Mouse (Mus musculus): Measurements from ENCODE around the gene Sfr1.

Gene Sfr1

DNA sequence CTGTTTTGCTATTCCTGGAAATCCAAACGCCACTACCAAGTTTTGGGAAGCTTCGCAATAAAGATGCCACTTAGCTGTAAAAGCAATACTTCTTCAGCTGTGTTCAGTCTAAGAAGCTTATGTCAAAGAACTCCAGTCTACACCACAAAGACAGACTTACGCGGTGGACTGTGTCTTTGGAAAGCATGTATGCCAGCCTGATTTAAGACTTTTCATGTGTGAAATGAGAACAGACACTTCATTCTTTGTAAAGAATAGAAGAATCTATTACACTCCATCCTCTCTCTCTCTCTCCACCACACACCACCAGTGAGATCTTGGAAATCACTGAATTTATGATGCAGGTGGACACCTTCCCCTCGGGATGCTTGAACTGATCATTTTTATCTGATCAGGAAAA lies 18.9 kb downstream of the Sfr1 start:
- no peak for DNase-seq (ENCODE audit: extremely low spot score, low spot score)

DNA sequence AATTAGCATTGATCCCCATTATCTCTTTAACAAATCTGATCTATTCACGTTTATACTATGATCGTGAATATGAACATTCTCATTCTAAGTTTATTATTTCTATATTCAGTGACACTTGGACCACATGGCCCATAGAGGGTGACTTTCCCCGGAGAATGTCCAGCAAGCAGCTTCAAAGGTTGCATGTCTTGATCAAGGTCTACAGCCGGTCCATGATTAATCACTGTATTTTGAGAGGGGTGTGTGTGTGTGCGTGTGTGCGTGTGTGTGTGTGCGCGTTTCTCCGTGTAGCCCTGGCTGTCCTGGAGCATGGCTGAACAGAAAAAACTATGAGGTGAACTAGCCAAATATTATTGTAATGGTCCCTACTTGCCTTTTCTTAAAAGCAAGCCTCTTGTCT lies 21.0 kb downstream of the Sfr1 start:
- DNase-seq (ENCODE audit: extremely low spot score, low spot score): no peak

DNA sequence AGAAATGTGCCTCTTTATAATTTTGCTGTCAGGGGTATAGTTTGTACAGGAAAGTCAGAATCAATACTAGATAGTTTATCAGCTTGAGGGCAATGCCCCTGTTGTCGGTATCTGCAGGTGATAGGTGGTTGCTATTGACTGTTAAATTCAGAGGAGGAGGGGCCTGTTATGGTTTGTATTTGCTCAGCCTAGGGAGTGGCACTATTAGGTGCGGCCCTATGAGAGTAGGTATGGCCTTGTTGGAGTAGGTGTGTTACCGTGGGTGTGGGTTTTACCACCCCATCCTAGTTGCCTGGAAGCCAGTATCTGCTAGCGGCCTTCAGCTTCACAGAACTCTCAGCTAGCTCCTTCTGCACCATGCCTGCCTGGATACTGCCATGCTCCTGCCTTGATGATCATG lies 22.4 kb downstream of the Sfr1 start:
- DNase-seq (ENCODE audit: extremely low spot score, low spot score): no peak

DNA sequence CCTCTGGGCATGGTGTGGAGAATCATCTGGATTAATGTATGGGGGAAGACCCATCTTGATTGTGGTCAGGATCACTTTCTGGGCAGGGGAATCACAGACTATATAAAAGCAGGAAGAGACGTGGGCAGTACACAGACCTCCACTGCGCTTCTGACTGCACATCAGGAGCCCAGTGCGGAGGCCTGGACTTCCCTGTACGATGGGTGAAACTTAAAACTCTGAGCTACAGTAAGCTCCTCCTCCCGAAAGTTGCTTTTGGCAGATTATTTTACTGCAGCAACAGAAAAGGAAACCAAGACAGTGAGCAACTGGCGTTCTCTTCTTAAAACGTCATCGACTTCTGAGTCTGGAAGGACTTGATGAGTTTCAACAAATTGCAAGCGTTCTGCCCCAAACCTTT lies 23.4 kb downstream of the Sfr1 start:
- DNase-seq (ENCODE audit: extremely low spot score, low spot score): no peak

DNA sequence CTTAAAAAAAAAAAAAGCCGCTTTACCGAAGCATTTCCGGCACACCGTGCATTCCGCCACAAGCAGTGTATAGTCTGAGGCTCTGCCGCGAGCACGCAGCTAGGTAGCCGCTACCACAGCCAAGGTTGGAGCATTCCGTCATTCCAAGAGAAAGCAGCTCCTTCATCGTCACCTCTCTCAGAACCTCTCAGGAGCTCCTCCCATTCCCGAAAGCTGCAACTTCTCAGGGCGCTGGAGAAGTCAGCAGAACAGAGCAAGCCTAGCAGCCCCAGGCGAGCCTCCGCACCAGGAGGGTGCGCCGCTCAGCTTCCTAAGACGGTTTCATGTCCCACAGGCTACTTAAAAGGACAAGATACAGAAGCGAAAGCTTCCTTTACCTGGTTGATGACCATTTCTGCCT lies 24.1 kb downstream of the Sfr1 start:
- DNase-seq (ENCODE audit: extremely low spot score, low spot score): no peak

DNA sequence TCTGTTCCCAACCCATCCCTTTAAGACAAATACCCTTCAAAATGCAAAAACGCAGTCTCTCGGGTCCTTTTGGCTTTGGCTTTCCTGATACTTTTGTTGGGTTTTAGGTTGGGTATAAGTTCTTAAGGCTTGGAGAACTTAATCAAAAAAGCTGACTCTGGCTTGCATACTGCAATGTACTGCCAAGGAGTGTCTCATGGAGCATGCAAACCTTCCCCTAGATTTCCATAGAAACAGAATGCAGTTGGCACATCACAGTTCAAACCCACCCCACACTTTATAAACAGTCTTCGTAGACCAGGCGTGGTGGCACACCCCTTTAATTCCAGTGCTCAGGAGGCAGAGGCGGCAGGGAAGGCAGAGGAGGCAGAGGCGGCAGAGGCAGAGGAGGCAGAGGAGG lies 46.4 kb downstream of the Sfr1 start:
- DNase-seq (ENCODE audit: extremely low spot score, low spot score): no peak

DNA sequence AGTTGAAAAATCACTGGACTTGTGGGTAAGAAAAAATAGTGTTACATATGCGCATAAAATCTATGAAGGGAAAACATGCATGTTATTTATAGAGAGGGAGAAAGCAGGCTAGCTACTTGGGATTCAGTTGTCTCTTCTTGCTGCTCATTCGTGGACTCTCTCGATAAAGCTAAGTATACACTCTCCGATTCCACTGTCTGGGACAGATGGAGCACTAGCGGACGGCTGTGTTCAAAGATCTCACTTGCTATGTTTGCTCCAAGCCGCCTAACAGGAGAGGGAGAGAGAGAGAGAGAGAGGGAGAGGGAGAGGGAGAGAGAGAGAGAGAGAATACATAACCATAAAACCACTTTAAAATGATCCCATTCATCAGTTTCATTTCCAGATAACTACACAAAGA lies 48.7 kb downstream of the Sfr1 start:
- no peak for DNase-seq (ENCODE audit: extremely low spot score, low spot score)

DNA sequence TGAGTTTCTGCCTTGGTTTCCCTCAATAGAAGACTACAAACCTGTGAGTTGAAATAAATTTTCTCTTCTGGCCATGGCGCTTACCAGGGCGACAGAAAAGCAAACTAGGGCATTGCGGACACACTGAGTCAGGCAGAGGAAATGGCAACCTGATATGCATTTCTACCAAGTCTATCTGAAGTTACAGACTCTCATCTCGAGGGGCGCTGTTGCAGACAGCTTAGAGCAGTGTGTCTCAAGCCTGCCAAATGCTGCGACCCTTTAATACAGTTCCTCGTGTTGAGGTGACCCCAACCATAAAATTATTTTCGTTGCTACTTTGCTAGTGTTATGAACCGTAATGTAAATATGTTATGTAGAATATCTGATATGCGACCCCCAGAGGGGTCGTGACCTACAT lies 49.5 kb downstream of the Sfr1 start:
- no peak for DNase-seq (ENCODE audit: extremely low spot score, low spot score)

DNA sequence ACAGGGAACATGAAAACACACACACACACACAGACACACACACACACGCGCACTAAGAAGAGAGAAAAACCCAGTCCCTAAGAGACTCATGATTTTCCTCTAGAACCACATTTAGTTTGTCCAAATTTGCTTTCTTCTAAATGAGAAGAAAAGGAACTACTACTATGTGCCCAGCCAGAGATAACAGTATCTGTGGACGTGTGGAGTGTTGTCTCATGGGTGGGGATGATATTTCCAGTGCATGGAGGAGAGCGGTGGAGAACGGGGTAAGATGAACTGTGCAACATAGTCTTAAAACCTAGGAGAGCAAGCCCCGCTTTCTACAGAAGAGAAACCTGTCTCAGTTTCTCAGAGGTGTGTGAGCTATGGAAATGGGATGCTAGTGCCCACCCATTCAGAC lies 52.4 kb downstream of the Sfr1 start:
- no peak for DNase-seq (ENCODE audit: extremely low spot score, low spot score)
